Mouse (Mus musculus) c-Kit-positive CD71-negative TER-119-negative erythroid progenitor cells, embryonic 14.5 days (primary cell): Measurements from ENCODE around the gene Zp2.

Experiments used
- DNase-seq: peaks from one replicate; pipeline ENCODE4 v3.0.0-alpha.2; 2013; ENCODE audit warnings: low read depth

Gene Zp2

GRCm38 (mm10) chr7:120142743-120143142, 2.3 kb downstream of the Zp2 start:
- no peak for DNase-seq

- DNase-seq, result no peak
These were observed 16.1 kb downstream of the Zp2 start for GRCm38 (mm10) chr7:120128951-120129350.

GRCm38 (mm10) chr7:120127686-120128059, 17.4 kb downstream of the Zp2 start:
- no peak for DNase-seq

- DNase-seq, result no peak
These were observed 18.0 kb downstream of the Zp2 start for GRCm38 (mm10) chr7:120126976-120127685.

- peak; percentile 25 for DNase-seq
These were observed 20.2 kb downstream of the Zp2 start for GRCm38 (mm10) chr7:120124844-120125243.

- DNase-seq, result no peak
These were observed 21.3 kb downstream of the Zp2 start for GRCm38 (mm10) chr7:120123776-120124175.

GRCm38 (mm10) chr7:120117529-120117928, 27.6 kb downstream of the Zp2 start:
- no peak for DNase-seq

GRCm38 (mm10) chr7:120116976-120117375, 28.1 kb downstream of the Zp2 start:
- DNase-seq, result no peak

GRCm38 (mm10) chr7:120109676-120110075, 35.4 kb downstream of the Zp2 start:
- DNase-seq, result no peak

GRCm38 (mm10) chr7:120106356-120106755, 38.7 kb downstream of the Zp2 start:
- no peak for DNase-seq

GRCm38 (mm10) chr7:120104975-120105374, 40.1 kb downstream of the Zp2 start:
- DNase-seq, result no peak

- no peak for DNase-seq
These were observed 42.0 kb downstream of the Zp2 start for GRCm38 (mm10) chr7:120103019-120103567.

GRCm38 (mm10) chr7:120102164-120102972, 42.7 kb downstream of the Zp2 start, which contains the start of gene Tmem159:
Gene Tmem159 (plus strand): TSS chr7:120102353.
- peak; percentile 67 for DNase-seq

GRCm38 (mm10) chr7:120098403-120098802, 46.7 kb downstream of the Zp2 start:
- peak; percentile 65 for DNase-seq

GRCm38 (mm10) chr7:120097845-120098244, 47.2 kb downstream of the Zp2 start:
- peak; percentile 28 for DNase-seq

- DNase-seq, result no peak
These were observed 49.9 kb downstream of the Zp2 start, which contains the start of gene Dnah3 for GRCm38 (mm10) chr7:120095180-120095579. Gene Dnah3 (minus strand): TSS chr7:120095280.

- DNase-seq, result no peak
These were observed 50.9 kb downstream of the Zp2 start for GRCm38 (mm10) chr7:120094216-120094615.

GRCm38 (mm10) chr7:120093033-120093432, 52.1 kb downstream of the Zp2 start:
- DNase-seq, result no peak

GRCm38 (mm10) chr7:120080177-120080576, 64.9 kb downstream of the Zp2 start:
- no peak for DNase-seq
